Mouse (Mus musculus) kidney, adult 2 months (tissue): ENCODE results near the gene Cst13.

Experiments
- CTCF ChIP-seq: fragments of 200-500 bp; conservative IDR thresholded peaks from 2 replicates; pipeline ENCODE4 v1.5.1; 2011; ENCODE audit warnings: low read depth, mild to moderate bottlenecking, control low read depth, low read length, moderate library complexity, mixed read lengths; ENCODE audit not compliant: insufficient read depth, insufficient read length
- POLR2A ChIP-seq: fragments of 200-500 bp; IDR thresholded peaks from one replicate; pipeline ENCODE4 v1.6.1; 2011; ENCODE audit warnings: low read depth, low read length, control low read depth

GRCm38 (mm10) chr2:148781709-148782108 lies 38.2 kb upstream of the Cst13 start, which contains the start of gene 8030411F24Rik:
- TF ChIP-seq CTCF, result no peak
- no peak for TF ChIP-seq POLR2A
